Mouse (Mus musculus) retina, embryonic 14.5 days (tissue): ENCODE results near the gene Nln.

Experiments used
- DNase-seq: peaks from one replicate; pipeline ENCODE4 v3.0.0-alpha.2; 2015; ENCODE audit warnings: low spot score

Gene Nln

GRCm38 (mm10) chr13:104109288-104109815 is at the start of gene Nln, which contains the start of gene Sgtb:
Gene Nln, minus strand, starts transcription at chr13:104109614.
Gene Sgtb, plus strand, starts transcription at chr13:104109741.
- peak; percentile 93 for DNase-seq

- DNase-seq: no peak
These were observed 46.3 kb upstream of the Nln start for GRCm38 (mm10) chr13:104155686-104156085.

DNA sequence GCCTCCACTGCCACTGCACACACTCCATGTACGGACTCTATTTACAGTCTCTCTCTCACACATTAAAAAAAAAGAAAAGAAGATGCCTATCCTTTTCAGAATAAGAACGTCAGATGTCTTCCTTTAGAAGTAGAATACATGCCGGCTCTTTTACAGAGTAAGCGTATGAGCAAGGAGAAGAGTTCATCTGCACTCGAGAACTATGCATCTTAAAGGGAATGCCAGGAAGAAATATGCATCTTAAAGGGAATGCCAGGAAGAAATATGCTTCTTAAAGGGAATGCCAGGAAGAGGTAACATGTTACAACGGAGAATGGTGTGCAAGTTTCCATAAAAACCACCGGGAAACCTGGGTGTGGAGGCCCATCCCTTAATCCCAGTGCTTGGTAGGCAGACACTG is 45.7 kb upstream of the Nln start:
- DNase-seq: no peak

DNA sequence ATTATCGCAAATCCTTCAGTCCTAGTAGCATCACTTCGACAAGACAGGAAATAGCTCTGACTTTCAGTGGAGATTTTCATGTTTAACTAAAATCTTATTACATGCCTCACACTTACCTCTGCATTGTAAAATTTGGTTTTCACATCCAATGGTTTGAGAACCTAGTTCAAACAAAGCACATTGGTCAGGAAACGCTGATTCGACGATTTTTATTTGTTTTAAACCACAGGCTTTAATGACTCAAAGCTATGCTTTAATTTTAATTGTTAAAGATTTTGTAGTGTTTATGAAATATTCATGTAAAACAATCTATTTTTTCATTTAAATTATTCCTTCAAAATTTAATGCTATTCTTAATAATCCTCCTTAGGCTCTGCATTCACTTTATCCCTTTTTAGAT is 44.8 kb upstream of the Nln start:
- DNase-seq: no peak

GRCm38 (mm10) chr13:104145646-104146045 is 36.2 kb upstream of the Nln start:
- no peak for DNase-seq

GRCm38 (mm10) chr13:104144871-104145270 is 35.5 kb upstream of the Nln start:
- DNase-seq: no peak

- DNase-seq: peak; percentile 82
These were observed 30.2 kb upstream of the Nln start for GRCm38 (mm10) chr13:104139369-104140209.

DNA sequence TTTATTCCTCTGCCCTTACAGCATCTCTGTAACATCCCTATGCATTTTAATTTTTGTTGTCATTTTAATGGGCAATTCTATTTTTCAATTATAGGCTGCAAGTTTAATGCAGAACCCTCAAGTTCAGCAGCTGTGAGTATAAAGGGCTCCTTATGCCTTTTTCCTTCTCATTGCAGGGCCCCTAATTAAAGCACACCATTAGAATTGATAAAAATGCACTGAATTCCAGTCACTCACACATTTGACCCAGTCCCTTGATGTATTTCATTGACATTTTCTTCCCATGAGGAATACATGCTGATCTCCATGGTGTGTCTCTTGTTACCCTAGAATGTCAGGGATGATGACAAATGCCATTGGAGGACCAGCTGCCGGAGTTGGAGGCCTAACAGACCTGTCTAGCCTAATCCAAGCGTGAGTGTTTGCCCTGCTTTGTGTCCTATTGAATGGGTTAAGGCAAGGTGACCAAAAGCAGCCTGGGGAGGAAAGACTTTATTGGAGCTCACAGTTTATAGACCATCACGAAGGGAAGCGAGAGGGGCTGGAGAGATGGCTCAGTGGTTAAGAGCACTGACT is 25.2 kb upstream of the Nln start:
- DNase-seq: no peak

- DNase-seq: no peak
These were observed 23.1 kb upstream of the Nln start for GRCm38 (mm10) chr13:104132561-104132960.

- DNase-seq: no peak
These were observed 14.4 kb upstream of the Nln start for GRCm38 (mm10) chr13:104123662-104124381.

DNA sequence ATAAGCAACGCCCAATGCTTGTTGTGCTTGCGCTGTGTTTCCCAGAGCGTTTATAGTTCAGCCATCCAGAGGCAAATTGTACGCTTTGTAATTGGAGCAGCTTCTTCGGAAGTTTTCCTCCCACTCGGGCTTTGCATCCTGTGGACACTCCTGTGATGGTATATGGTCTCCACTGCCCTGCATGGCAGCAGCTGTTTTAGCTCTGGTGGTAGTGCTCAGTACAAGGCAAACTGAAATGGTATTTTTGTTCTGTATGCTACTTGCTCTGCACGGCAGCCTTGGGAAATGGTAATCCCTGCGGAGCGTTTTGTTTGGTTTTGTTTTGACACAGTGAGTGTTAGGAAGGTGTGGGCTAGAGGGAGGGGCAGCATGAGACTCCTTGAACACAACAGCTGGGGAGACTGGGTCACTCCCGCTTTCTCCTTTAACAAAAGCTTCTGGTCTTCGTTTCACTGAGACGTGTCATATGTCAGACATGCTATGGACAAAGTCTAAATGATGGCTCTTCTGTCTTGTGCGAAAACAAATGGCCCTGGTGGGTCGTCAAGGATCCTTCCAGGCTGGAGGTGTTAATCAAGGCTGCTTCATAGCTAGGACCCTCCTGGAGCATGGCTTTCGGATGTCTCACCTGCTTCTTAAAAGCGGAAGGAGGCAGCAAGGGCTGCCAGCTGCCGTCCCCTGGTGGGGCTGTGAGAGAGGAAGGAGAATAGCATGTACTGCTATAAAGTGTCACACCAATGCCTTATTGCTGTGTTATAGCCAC is 12.8 kb upstream of the Nln start:
- DNase-seq: no peak

DNA sequence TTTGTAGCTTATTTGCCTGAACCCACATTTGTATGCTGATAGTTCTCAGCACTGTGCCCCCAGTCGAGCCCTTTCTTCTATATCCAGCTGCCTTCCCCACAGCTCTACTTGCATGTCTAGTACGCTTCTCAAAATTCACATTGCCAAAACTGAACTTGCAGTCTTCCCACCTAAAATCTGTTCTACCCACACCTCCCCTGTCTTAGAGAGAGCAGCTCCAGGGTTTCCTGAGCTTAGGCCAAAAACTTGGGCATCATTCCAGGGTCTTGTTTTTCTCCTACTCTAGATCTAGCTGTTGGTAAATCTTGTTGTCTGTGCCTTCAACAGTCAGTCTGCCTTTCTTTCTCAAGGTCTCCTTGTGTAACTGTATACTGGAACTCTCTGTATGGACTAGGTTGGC is 5.4 kb upstream of the Nln start:
- no peak for DNase-seq

GRCm38 (mm10) chr13:104113782-104114181 is 4.4 kb upstream of the Nln start:
- no peak for DNase-seq

DNA sequence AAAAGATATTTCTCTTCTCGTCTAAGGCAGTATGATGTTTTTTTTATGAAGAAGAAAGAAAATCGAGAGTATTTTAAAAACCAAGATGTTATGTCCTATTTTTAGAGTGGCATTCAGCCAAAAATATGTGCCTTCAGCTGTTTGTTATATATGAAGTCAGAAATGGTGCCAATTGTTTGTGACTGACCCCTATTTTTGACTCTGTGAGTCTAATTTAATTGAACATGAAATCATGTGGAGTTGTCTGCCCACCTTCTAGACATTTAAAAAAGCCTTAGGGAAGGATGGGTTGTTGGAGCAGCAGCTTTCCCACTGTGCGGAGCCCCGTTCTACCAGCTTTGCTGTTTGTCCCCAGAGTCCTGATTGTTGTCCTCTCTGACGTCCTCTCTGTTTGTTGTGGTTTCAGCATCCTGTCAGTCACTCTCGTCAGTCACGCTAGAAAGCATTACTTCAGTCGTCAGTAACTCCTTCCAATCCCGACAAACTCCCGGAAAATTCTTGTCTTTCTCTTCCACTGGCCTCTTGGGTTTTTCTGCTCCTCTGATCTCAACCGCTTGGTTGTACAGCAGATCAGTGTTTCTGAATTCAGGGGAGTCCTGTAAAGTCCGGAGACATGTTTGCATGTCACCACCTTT is 3.0 kb upstream of the Nln start:
- DNase-seq: no peak

DNA sequence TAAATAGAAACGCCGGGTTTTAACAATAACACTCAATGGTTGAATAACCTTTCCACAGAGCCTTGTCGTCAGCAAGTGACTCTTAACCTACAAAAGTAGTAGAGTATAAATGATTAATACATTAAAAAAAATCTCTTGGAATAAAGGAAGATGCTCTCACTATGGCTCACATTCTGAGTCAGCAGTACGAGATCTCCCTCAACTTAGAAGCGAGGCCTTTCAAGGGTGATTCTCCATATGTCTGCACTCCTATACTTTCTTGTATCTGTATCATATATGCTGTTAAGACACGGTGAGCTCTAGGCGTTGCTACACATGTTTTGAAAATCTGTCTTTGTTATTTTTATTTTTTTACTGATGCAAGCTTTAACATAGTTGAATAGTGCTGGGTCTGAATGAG is 1.1 kb upstream of the Nln start:
- no peak for DNase-seq

- peak; percentile 58 for DNase-seq
These were observed 555 bp upstream of the Nln start for GRCm38 (mm10) chr13:104109816-104110521.

- DNase-seq: peak; percentile 27
These were observed 645 bp downstream of the Nln start for GRCm38 (mm10) chr13:104108651-104109287.

DNA sequence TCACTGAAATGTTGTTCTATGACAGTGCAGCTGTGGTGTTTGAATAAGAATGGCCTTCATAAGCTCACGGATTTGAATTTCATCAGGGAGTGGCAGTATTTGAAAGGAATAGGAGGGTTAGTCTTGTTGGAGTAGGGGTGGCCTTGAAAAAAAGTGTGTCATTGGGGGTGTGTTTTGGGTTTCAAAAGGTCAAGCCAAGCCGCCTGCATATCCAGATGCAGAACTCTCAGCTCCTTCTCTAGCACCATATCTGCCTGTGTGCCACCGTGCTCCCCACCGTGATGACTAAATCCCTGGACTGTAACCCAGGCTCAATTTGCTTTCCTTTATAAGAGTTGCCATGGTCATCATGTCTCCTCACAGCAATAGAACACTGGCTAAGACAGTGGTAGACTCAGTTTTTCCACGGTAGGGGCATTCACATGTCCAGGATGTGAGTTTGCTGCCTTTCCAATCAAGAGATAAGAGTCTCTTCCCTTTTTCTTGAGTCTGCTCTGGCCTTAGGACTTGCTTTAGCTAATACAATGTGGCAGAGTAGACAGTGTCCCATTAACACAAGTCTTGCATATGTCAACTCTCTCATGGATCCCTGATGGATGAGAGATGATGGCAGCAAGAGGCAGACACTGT is 7.7 kb downstream of the Nln start:
- no peak for DNase-seq

GRCm38 (mm10) chr13:104100416-104100815 is 9.0 kb downstream of the Nln start:
- DNase-seq: no peak

- DNase-seq: no peak
These were observed 12.2 kb downstream of the Nln start for GRCm38 (mm10) chr13:104097190-104097589.
